Mouse (Mus musculus) embryonic fibroblast, embryonic 13.5 days (primary cell): ENCODE data around the gene Atg4c.

ENCODE experiments used
- CTCF ChIP-seq: IDR thresholded peaks from 2 replicates; pipeline ENCODE4 v1.5.1; 2011; ENCODE audit warnings: mild to moderate bottlenecking, control low read depth, low read length, moderate library complexity, borderline replicate concordance; ENCODE audit not compliant: insufficient read depth
- POLR2A ChIP-seq: IDR thresholded peaks from 2 replicates; pipeline ENCODE4 v1.6.1; 2011; ENCODE audit warnings: low read depth, mild to moderate bottlenecking, control low read depth, low read length, moderate library complexity

DNA sequence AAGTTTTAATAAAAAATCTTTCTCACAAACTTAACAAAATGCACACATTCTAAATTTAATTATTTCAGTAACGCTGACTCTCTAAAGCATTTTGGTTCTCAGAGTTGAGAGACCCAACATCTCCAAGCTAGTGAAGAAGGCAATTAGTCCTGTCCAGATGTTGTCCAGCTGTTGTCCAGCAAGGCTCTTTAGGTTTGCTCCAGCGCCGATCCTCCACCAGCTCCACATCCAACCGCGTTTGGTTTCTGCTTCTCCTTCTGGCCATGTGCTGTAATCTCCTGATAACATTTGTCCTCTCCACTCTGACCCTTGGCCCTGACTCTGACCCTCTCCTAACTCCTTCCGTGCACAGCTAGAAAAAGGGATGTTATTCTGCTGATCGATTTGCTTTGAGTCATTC lies 16.9 kb upstream of the Atg4c start:
- TF ChIP-seq POLR2A (no peak), CTCF (no peak)
